Mouse (Mus musculus): ENCODE data around the gene Mvb12a.

The Mvb12a gene

GRCm38 (mm10) chr8:71592374-71593170, 49.9 kb downstream of the Mvb12a start:
- DNase-seq (ENCODE audit: low read depth in 1 of 2, low spot score in 2 of 2) = no peak

- DNase-seq (ENCODE audit: low read depth in 1 of 2, low spot score in 2 of 2) = no peak
These were observed 51.0 kb downstream of the Mvb12a start for GRCm38 (mm10) chr8:71593556-71594323.

DNA sequence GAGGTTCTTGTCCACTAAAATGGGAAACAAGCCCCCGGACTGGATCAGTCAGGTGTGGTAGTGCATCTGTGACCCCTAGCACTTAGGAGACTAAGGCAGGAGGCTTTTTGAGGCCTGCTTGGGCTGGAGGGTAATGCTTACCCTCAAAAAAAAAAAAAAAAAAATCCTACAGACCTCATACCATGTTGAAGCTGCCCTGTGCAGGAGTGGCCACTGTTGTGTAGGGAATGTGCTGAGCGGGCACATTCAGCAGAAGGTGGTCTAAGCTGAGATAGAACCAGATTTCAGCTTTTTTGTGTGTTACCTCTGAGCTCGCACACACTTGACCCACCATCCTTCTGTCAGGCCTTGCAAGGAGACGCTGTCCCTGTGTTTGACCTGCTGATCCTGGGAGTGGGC, 51.6 kb downstream of the Mvb12a start:
- no peak for DNase-seq (ENCODE audit: low read depth in 1 of 2, low spot score in 2 of 2)

- DNase-seq (ENCODE audit: low read depth in 1 of 2, low spot score in 2 of 2) = peak; percentile 59 to 81
These were observed 53.1 kb downstream of the Mvb12a start for GRCm38 (mm10) chr8:71595862-71596261.

DNA sequence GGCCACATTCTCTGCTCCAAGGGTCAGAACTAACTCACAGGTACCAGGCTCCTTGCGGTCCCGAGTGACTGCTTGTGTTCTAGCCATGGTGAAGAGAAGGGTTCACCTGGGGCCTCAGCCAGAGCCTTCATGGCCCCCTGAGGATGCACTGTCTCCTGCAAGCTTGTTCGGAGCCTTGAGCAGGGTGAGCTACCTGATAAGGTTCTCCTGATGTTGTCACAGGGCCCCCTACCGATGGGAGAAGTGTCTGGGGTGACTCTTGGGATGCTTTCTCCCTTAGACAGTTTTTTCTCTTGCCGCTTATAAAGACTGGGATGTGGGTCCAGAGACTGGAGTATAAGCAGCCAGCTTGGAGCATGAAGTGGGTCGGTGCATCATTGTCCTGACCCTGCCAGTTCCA, 53.7 kb downstream of the Mvb12a start:
- DNase-seq (ENCODE audit: low read depth in 1 of 2, low spot score in 2 of 2) = no peak

GRCm38 (mm10) chr8:71596798-71597197, 54.1 kb downstream of the Mvb12a start:
- DNase-seq (ENCODE audit: low read depth in 1 of 2, low spot score in 2 of 2) = peak in 1 of 2 experiments; percentile 15

DNA sequence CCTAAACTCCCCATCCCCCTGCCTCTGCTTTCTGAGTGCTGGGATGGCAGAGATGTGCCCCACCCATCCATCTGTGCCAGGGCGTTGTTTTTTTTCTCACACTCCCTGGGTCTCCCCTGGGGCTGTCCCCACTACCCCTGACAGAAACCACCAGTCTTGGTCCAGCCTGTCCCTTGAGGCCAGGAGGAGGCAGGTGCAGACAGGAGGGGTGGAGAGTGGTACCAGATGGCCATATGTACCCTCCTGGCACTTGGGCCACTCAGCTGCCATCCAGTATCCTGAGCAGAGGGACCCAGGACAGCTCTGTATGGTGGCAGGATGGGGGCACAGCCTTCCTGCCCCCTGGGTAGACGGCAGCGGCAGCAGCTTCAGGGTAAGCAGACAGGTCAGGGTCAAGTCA, 54.7 kb downstream of the Mvb12a start, which contains the start of gene Fam129c:
Gene Fam129c, plus strand, starts transcription at position 198 of the 400 bp plus-strand sequence.
- DNase-seq (ENCODE audit: low read depth in 1 of 2, low spot score in 2 of 2) = no peak
